Mouse (Mus musculus) 3T3-L1 (cell line): Measurements from ENCODE around the gene Vmn1r8.
"Not testable (repeated sequence)": the region's sequence is repeated elsewhere in the genome, so short reads cannot be mapped to it uniquely, and the experiment has no call there.

Experiments used
- DNase-seq: peaks from one replicate; pipeline ENCODE4 v3.0.0-alpha.2; 2015; ENCODE audit warnings: low read depth, low spot score

Vmn1r8 gene

DNA sequence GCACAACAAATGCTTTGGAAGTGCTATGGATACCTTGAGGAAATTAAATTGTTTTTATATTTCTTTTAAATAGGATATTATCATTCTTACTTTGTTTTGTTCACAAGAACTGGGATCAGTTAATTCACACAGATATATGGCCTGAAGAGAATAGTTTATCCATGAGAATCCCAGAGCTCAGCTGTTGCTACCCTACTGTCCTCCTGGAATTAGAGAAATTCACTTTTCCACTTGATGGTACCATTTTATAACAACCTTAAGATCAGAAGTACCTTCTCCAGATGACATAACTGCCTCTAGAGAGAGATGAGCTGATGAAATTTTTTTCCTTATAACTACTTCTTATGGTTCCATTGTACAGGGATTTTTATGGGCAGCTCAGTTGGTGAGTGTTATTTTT is at the start of gene Vmn1r8:
Vmn1r8 (plus strand) TSS at position 301 of the 400 bp plus-strand sequence.
- no peak for DNase-seq

- no peak for DNase-seq
Measured at GRCm38 (mm10) chr6:56996943-56997342, 35.1 kb upstream of the Vmn1r8 start, which contains the start of gene Vmn1r6. Gene Vmn1r6, plus strand, starts transcription at chr6:56997243.

DNA sequence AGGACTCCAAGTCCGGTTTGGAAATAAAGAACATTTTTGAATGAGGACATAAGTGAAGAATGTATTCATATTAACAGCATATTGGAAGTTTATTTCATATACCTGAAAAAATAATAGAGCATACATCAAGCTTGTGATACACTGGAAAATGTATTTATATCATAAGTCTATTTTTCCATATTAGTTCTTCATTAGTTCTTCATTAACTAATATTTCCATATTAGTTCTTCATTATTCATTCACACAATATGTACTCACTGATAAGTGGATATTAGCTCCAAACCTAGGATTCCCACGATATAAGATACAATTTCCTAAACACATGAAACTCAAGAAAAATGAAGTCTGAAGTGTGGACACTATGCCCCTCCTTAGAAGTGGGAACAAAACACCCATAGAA is 6.9 kb upstream of the Vmn1r8 start, which contains the start of gene Vmn1r7:
Vmn1r7 (minus strand) TSS at position 101 of the 400 bp plus-strand sequence.
- DNase-seq: not testable (repeated sequence)

DNA sequence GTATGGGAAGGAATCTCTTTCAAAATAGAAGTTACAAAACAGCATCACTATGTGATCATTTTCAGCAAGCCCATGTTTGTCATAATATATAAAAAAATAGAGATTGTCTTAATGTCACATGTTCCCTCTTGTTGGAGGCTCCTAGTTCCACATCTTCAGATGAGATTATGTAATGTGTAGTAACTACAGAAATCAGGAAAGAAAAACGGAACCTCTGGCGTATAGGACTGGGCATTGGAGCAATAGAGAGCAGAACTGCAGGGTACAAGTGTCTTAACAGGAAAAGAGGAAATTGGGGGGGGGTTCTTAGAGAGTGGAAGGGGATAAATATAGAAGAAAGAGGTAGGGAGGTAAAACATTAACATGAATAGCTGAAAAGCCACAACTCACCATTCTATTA is 2.6 kb downstream of the Vmn1r8 start:
- no peak for DNase-seq

DNA sequence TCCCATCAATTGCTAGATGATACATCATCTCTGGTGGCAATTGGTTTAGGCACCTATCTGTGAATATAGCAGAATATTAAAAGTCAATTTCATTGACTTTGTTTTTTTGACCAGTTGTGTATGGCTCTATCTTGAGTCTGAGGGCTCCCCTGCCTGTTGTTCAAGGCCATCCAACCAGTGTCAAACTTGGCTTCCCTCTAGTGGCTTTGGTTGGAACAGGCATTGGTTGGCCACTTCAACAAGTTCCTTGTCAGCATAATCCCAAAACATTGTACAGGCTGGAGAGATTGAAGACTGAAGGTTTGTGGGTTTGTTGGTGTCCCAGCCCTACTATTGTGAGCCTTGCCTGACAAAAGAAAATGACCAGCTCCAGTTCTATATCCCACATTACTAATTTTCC is 31.6 kb downstream of the Vmn1r8 start:
- DNase-seq: peak; percentile 10

GRCm38 (mm10) chr6:57066487-57066886 is 34.4 kb downstream of the Vmn1r8 start, which contains the start of gene Vmn1r9:
Gene Vmn1r9, plus strand, starts transcription at chr6:57066787.
- DNase-seq: no peak
